Mouse (Mus musculus): ENCODE data around the gene Cntrl. TPM values are rescaled to one million over a fixed set of nuclear protein-coding genes. Genes with fewer than 3 reads are reported as not detected.

Gene Cntrl
- polyA plus RNA-seq, 1 experiment = 11.5 TPM

GRCm38 (mm10) chr2:35218736-35219135 lies 109.4 kb downstream of the Cntrl start:
- no peak for DNase-seq (ENCODE audit: low read depth)

DNA sequence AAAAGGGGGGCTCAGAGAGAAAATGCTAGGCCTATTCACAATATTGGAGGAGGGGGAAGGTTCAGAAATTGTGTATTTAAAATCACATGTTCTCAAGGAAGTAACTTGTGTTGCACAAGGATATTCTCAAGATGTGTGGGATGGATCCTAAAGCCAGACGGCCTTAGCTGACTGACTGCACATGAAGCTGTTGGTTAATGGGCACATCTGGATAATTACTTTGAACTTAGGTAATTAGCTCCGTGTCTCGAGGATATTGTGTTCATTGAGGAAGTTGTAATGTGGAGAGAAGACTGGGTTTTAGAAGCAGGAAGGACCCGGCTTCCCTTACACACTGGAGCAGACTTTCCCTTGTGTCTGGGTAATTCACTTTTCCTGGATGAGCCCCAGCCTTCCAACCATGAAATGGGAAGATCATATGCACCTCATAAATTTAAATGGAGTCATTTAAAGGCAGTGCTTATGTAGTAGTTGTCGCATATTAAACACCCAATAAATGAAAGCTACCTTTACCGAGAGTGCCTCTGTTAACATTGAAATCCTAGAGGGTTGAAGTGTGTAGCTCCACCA lies 113.6 kb downstream of the Cntrl start:
- no peak for DNase-seq (ENCODE audit: low read depth)

GRCm38 (mm10) chr2:35224285-35224684 lies 115.0 kb downstream of the Cntrl start:
- no peak for DNase-seq (ENCODE audit: low read depth)

GRCm38 (mm10) chr2:35228145-35228544 lies 118.9 kb downstream of the Cntrl start:
- no peak for DNase-seq (ENCODE audit: low read depth)

Other genes starting within 250 kb of the Cntrl start
- gene Cutal, start 235.1 kb upstream of the Cntrl start, polyA plus RNA-seq (2012; rRNA removed) = 20.0 and 39.2 TPM in 2 replicates
- 14.5 and 20.7 TPM in 2 replicates for gene Psmd5, start 234.5 kb upstream of the Cntrl start, polyA plus RNA-seq (2012; rRNA removed)
- 10.5 and 15.8 TPM in 2 replicates for gene Phf19, start 195.5 kb upstream of the Cntrl start, polyA plus RNA-seq (2012; rRNA removed)
- 3.8 and 6.4 TPM in 2 replicates for gene Traf1, start 147.7 kb upstream of the Cntrl start, polyA plus RNA-seq (2012; rRNA removed)
- gene Hc, start 48.1 kb upstream of the Cntrl start, polyA plus RNA-seq (2012; rRNA removed) = 0.15 TPM in 1 of 2 replicates, not detected in the other
- gene AI182371, start 7.9 kb upstream of the Cntrl start, polyA plus RNA-seq (2012; rRNA removed) = 0.39 and 0.54 TPM in 2 replicates
- 49.2 and 69.8 TPM in 2 replicates for gene Rab14, start 91.6 kb downstream of the Cntrl start, polyA plus RNA-seq (2012; rRNA removed)
- gene Gsn, start 146.9 kb downstream of the Cntrl start, polyA plus RNA-seq (2012; rRNA removed) = 3,825 and 4,184 TPM in 2 replicates
- gene Stom, start 227.5 kb downstream of the Cntrl start, polyA plus RNA-seq (2012; rRNA removed) = 38.7 and 54.3 TPM in 2 replicates